Mouse (Mus musculus): Measurements from ENCODE around the gene Gm21789. TPM values are rescaled to one million over a fixed set of nuclear protein-coding genes. Genes with fewer than 3 reads are reported as not detected.
"Not testable (repeated sequence)": the region's sequence is repeated elsewhere in the genome, so short reads cannot be mapped to it uniquely, and the experiment has no call there.

Gm21789 gene
- not detected for total RNA-seq (2022)

- DNase-seq, result not testable (repeated sequence)
Measured at GRCm38 (mm10) chrX:32941468-32941867, at the start of gene Gm21789. Gm21789 (plus strand) TSS chrX:32941768.

DNA sequence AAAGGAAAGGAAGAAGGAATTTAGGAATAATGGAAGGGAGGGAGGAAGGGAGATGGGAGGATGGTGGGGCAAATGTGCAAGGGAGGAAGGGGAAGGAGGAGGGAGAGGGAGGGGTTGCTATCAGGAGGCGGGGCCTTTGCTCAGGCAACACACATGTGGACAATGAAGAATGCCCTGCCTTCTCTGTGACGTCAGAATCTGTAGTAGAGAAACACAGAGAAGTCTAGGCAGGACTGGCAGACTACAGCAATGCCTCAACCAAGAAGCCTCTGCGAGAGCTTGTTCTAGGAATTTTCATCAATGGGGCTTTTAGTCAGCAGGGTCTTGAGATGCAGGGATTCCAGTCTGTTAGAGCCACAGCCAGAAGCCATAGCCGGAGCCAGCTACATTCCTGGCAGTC, 47.2 kb upstream of the Gm21789 start, which contains the start of gene Btbd35f30:
Gene Btbd35f30 (plus strand): TSS at position 301 of the 400 bp plus-strand sequence.
- not testable (repeated sequence) for DNase-seq

GRCm38 (mm10) chrX:32973597-32973996, 32.0 kb downstream of the Gm21789 start, which contains the start of gene Btbd35f5:
Btbd35f5 (plus strand) TSS chrX:32973897.
- not testable (repeated sequence) for DNase-seq

Other genes with a start within 250 kb of the Gm21789 start
- gene Btbd35f21, start 215.7 kb upstream of the Gm21789 start, total RNA-seq (2022), result not detected
- not detected for gene Btbd35f30, start 47.1 kb upstream of the Gm21789 start, total RNA-seq (2022)
- not detected for gene Btbd35f5, start 32.1 kb downstream of the Gm21789 start, total RNA-seq (2022)

Measured in adrenal gland, adult 8-10 months (tissue).